Mouse (Mus musculus): Measurements from ENCODE around the gene Rad23b.

GRCm38 (mm10) chr4:55343287-55343686 is 6.6 kb upstream of the Rad23b start:
- TF ChIP-seq CTCF (IDR thresholded peaks at IDR 0.05; ENCODE audit: low read depth), result no peak
- TF ChIP-seq EP300 (IDR thresholded peaks at IDR 0.05; ENCODE audit: low read depth), result no peak

Data from liver, postnatal 0 days (tissue).